Mouse (Mus musculus): ENCODE measurements around the gene Cyth2.

Gene Cyth2

GRCm38 (mm10) chr7:45813787-45814779 is at the start of gene Cyth2:
TSS of gene Cyth2 (minus strand) at chr7:45814581.
- DNase-seq (ENCODE audit: low spot score) = peak; percentile 95

GRCm38 (mm10) chr7:45862804-45863203 is 48.4 kb upstream of the Cyth2 start:
- DNase-seq (ENCODE audit: low spot score) = no peak

- no peak for DNase-seq (ENCODE audit: low spot score)
These were observed 44.6 kb upstream of the Cyth2 start for GRCm38 (mm10) chr7:45859008-45859407.

- no peak for DNase-seq (ENCODE audit: low spot score)
These were observed 42.8 kb upstream of the Cyth2 start for GRCm38 (mm10) chr7:45856950-45857901.

GRCm38 (mm10) chr7:45853089-45853488 is 38.7 kb upstream of the Cyth2 start:
- no peak for DNase-seq (ENCODE audit: low spot score)

GRCm38 (mm10) chr7:45850661-45851060 is 36.3 kb upstream of the Cyth2 start:
- DNase-seq (ENCODE audit: low spot score) = no peak

GRCm38 (mm10) chr7:45848447-45849027 is 34.2 kb upstream of the Cyth2 start:
- no peak for DNase-seq (ENCODE audit: low spot score)

GRCm38 (mm10) chr7:45842950-45843744 is 28.8 kb upstream of the Cyth2 start:
- no peak for DNase-seq (ENCODE audit: low spot score)

- DNase-seq (ENCODE audit: low spot score) = no peak
These were observed 19.5 kb upstream of the Cyth2 start for GRCm38 (mm10) chr7:45833924-45834323.

GRCm38 (mm10) chr7:45833148-45833790 is 18.9 kb upstream of the Cyth2 start:
- DNase-seq (ENCODE audit: low spot score) = no peak

GRCm38 (mm10) chr7:45832428-45832827 is 18.0 kb upstream of the Cyth2 start:
- no peak for DNase-seq (ENCODE audit: low spot score)

GRCm38 (mm10) chr7:45831128-45831525 is 16.7 kb upstream of the Cyth2 start:
- no peak for DNase-seq (ENCODE audit: low spot score)

- DNase-seq (ENCODE audit: low spot score) = no peak
These were observed 16.2 kb upstream of the Cyth2 start, which contains the start of gene Grwd1 for GRCm38 (mm10) chr7:45830427-45831127. TSS of gene Grwd1 (minus strand) at chr7:45830944.

- no peak for DNase-seq (ENCODE audit: low spot score)
These were observed 12.2 kb upstream of the Cyth2 start for GRCm38 (mm10) chr7:45826631-45827030.

GRCm38 (mm10) chr7:45824598-45824997 is 10.2 kb upstream of the Cyth2 start, which contains the start of gene Kcnj14:
TSS of gene Kcnj14 (minus strand) at chr7:45824782.
- DNase-seq (ENCODE audit: low spot score) = no peak

- DNase-seq (ENCODE audit: low spot score) = no peak
These were observed 6.5 kb upstream of the Cyth2 start for GRCm38 (mm10) chr7:45820913-45821312.

GRCm38 (mm10) chr7:45819843-45820242 is 5.5 kb upstream of the Cyth2 start:
- DNase-seq (ENCODE audit: low spot score) = no peak

GRCm38 (mm10) chr7:45815984-45816351 is 1.6 kb upstream of the Cyth2 start:
- no peak for DNase-seq (ENCODE audit: low spot score)

GRCm38 (mm10) chr7:45815323-45815983 is 1.1 kb upstream of the Cyth2 start:
- no peak for DNase-seq (ENCODE audit: low spot score)
